Mouse (Mus musculus) MEL (cell line): ENCODE data around the gene Ryr2. TPM values are rescaled to one million over a fixed set of nuclear protein-coding genes. Genes with fewer than 3 reads are reported as not detected.

Experiments
- DNase-seq: peaks from one replicate; pipeline ENCODE4 v3.0.0; 2011; ENCODE audit warnings: low read depth, low spot score
- H3K27ac ChIP-seq: 2 replicates; pipeline ENCODE4 v1.5.1; 2012; ENCODE audit warnings: low read depth, mild to moderate bottlenecking, control low read depth, low read length, moderate library complexity; ENCODE audit not compliant: control insufficient read depth
- H3K27me3 ChIP-seq, 2 experiments: fragments of 150-350 bp in 1 of 2; sonication (generic) in 1 of 2; 2 replicates each; pipeline ENCODE4 v1.6.1; 2012; ENCODE audit warnings: low read length in 2 of 2, mild to moderate bottlenecking in 2 of 2, improper control_type of control experiment in 1 of 2, moderate library complexity in 1 of 2; ENCODE audit not compliant: insufficient read depth in 2 of 2, control insufficient read depth in 1 of 2
- H3K36me3 ChIP-seq, 2 experiments: 2 replicates each; pipeline ENCODE4 v1.6.1; 2012 to 2014; ENCODE audit warnings: low read length in 2 of 2, improper control_type of control experiment in 1 of 2, inconsistent platforms in 1 of 2, mild to moderate bottlenecking in 1 of 2; ENCODE audit not compliant: insufficient read depth in 2 of 2, control insufficient read depth in 1 of 2
- H3K4me1 ChIP-seq, 2 experiments: fragments of 150-350 bp in 1 of 2; sonication (generic) in 1 of 2; 2 replicates each; pipeline ENCODE4 v1.6.1; 2012; ENCODE audit warnings: low read length in 2 of 2, improper control_type of control experiment in 1 of 2, mild to moderate bottlenecking in 1 of 2; ENCODE audit not compliant: insufficient read depth in 2 of 2, control insufficient read depth in 1 of 2
- H3K4me3 ChIP-seq, 2 experiments: fragments of 150-350 bp in 1 of 2; sonication (generic) in 1 of 2; 2 replicates each; pipeline ENCODE4 v1.5.1; 2012; ENCODE audit warnings: low read depth in 2 of 2, low read length in 2 of 2, mild to moderate bottlenecking in 2 of 2, moderate library complexity in 2 of 2, control low read depth in 1 of 2, improper control_type of control experiment in 1 of 2; ENCODE audit not compliant: control insufficient read depth in 1 of 2, insufficient read depth in 1 of 2
- H3K79me2 ChIP-seq: 2 replicates; pipeline ENCODE4 v1.6.1; 2012; ENCODE audit warnings: mild to moderate bottlenecking, low read length, moderate library complexity; ENCODE audit not compliant: control insufficient read depth, poor library complexity, insufficient read depth
- H3K9ac ChIP-seq: 2 replicates; pipeline ENCODE4 v1.6.1; 2012; ENCODE audit warnings: low read depth, mild to moderate bottlenecking, control low read depth, low read length, moderate library complexity; ENCODE audit not compliant: control insufficient read depth, poor library complexity, severe bottlenecking
- H3K9me3 ChIP-seq: fragments of 150-350 bp; sonication (generic); replicated peaks from 2 replicates; pipeline ENCODE4 v1.6.1; 2012; ENCODE audit warnings: mild to moderate bottlenecking, low read length, improper control_type of control experiment, moderate library complexity; ENCODE audit not compliant: insufficient read depth
- BHLHE40 ChIP-seq: IDR thresholded peaks from 2 replicates; pipeline ENCODE4 v1.6.1; 2012; ENCODE audit warnings: low read depth, mild to moderate bottlenecking, inconsistent platforms, low read length, improper control_type of control experiment, borderline replicate concordance
- CHD1 ChIP-seq: IDR thresholded peaks from 2 replicates; pipeline ENCODE4 v1.6.1; 2012; ENCODE audit warnings: low read depth, mild to moderate bottlenecking, inconsistent platforms, low read length, improper control_type of control experiment
- CTCF ChIP-seq, 3 experiments: IDR thresholded peaks in 2 of 3; conservative IDR thresholded peaks in 1 of 3; 2 replicates each; pipeline ENCODE4 v1.5.1; 2011 to 2012; ENCODE audit warnings: low read length in 3 of 3, low read depth in 2 of 3, mild to moderate bottlenecking in 2 of 3, improper control_type of control experiment in 1 of 3, inconsistent platforms in 1 of 3, mixed read lengths in 1 of 3, moderate library complexity in 1 of 3; ENCODE audit not compliant: control insufficient read depth in 1 of 3, insufficient read depth in 1 of 3, poor library complexity in 1 of 3, severe bottlenecking in 1 of 3
- E2F4 ChIP-seq: IDR thresholded peaks from 2 replicates; pipeline ENCODE4 v1.6.1; 2011; ENCODE audit warnings: low read depth, low read length, improper control_type of control experiment, borderline replicate concordance
- EP300 ChIP-seq, 2 experiments: IDR thresholded peaks; 2 replicates each; pipeline ENCODE4 v1.6.1; 2011; ENCODE audit warnings: improper control_type of control experiment in 2 of 2, low read length in 2 of 2, low read depth in 1 of 2, mild to moderate bottlenecking in 1 of 2
- GABPA ChIP-seq: IDR thresholded peaks from 2 replicates; pipeline ENCODE4 v1.6.1; 2012; ENCODE audit warnings: low read depth, mild to moderate bottlenecking, inconsistent platforms, low read length, improper control_type of control experiment, moderate library complexity
- GATA1 ChIP-seq: IDR thresholded peaks from 2 replicates; pipeline ENCODE4 v1.6.1; 2011; ENCODE audit warnings: low read depth, low read length, improper control_type of control experiment
- KAT2A ChIP-seq: conservative IDR thresholded peaks from 2 replicates; pipeline ENCODE4 v1.6.1; 2012; ENCODE audit warnings: low read depth, low read length, improper control_type of control experiment, inconsistent platforms
- MAX ChIP-seq: IDR thresholded peaks from 2 replicates; pipeline ENCODE4 v1.6.1; 2011; ENCODE audit warnings: low read length, improper control_type of control experiment
- MEF2A ChIP-seq: IDR thresholded peaks from 2 replicates; pipeline ENCODE4 v1.6.1; 2014; ENCODE audit warnings: low read depth, mild to moderate bottlenecking, inconsistent platforms, low read length, improper control_type of control experiment; ENCODE audit not compliant: poor library complexity, insufficient replicate concordance, severe bottlenecking; ENCODE audit errors: extremely low read depth
- MYB ChIP-seq: IDR thresholded peaks from 2 replicates; pipeline ENCODE4 v1.6.1; 2011; ENCODE audit warnings: mild to moderate bottlenecking, low read depth, low read length, improper control_type of control experiment
- NELFE ChIP-seq: IDR thresholded peaks from 2 replicates; pipeline ENCODE4 v1.6.1; 2011; ENCODE audit warnings: low read depth, low read length, improper control_type of control experiment
- RAD21 ChIP-seq: IDR thresholded peaks from 2 replicates; pipeline ENCODE4 v1.6.1; 2011; ENCODE audit warnings: mild to moderate bottlenecking, low read depth, low read length, improper control_type of control experiment
- RCOR1 ChIP-seq: IDR thresholded peaks from 2 replicates; pipeline ENCODE4 v1.6.1; 2012; ENCODE audit warnings: low read depth, mild to moderate bottlenecking, inconsistent platforms, low read length, improper control_type of control experiment
- SIN3A ChIP-seq: IDR thresholded peaks from 2 replicates; pipeline ENCODE4 v1.6.1; 2012; ENCODE audit warnings: low read length, improper control_type of control experiment, inconsistent platforms
- TBP ChIP-seq: IDR thresholded peaks from 2 replicates; pipeline ENCODE4 v1.8.0; 2011; ENCODE audit warnings: low read depth, low read length, improper control_type of control experiment
- UBTF ChIP-seq: IDR thresholded peaks from 2 replicates; pipeline ENCODE4 v1.6.1; 2012; ENCODE audit warnings: low read depth, mild to moderate bottlenecking, inconsistent platforms, low read length, improper control_type of control experiment, moderate library complexity, borderline replicate concordance; ENCODE audit not compliant: insufficient read depth
- USF2 ChIP-seq, 2 experiments: IDR thresholded peaks; 2 replicates each; pipeline ENCODE4 v1.6.1; 2011 to 2012; ENCODE audit warnings: improper control_type of control experiment in 2 of 2, low read length in 2 of 2, borderline replicate concordance in 1 of 2, inconsistent platforms in 1 of 2, low read depth in 1 of 2, mild to moderate bottlenecking in 1 of 2; ENCODE audit not compliant: insufficient read depth in 1 of 2
- ZKSCAN1 ChIP-seq: IDR thresholded peaks from 2 replicates; pipeline ENCODE4 v1.6.1; 2012; ENCODE audit warnings: low read depth, mild to moderate bottlenecking, inconsistent platforms, low read length, improper control_type of control experiment, moderate library complexity
- ZNF384 ChIP-seq: IDR thresholded peaks from 2 replicates; pipeline ENCODE4 v1.6.1; 2012; ENCODE audit warnings: low read depth, mild to moderate bottlenecking, inconsistent platforms, low read length, improper control_type of control experiment
- polyA plus RNA-seq, 2 experiments: library from polyadenylated mRNA; stranded (reverse) in 1 of 2; unstranded in 1 of 2; fragments of >175 nt in 1 of 2; fragments of >200 nt in 1 of 2; gene quantifications; 2 replicates each; pipeline versions ENCODE4 v1.2.1 to v1.2.4; 2012; ENCODE audit warnings: low replicate concordance in 2 of 2, low read depth in 1 of 2; ENCODE audit not compliant: insufficient read length in 2 of 2, insufficient read depth in 1 of 2, missing spikeins in 1 of 2
- total RNA-seq: library from RNA; depleted of rRNA; stranded (reverse); fragments of 300-350 nt; gene quantifications from 2 replicates; pipeline ENCODE4 v1.2.3, GENCODE M21; 2012

Ryr2 gene
- total and polyA plus RNA-seq, 3 experiments = 0.04 TPM; not detected in 2

DNA sequence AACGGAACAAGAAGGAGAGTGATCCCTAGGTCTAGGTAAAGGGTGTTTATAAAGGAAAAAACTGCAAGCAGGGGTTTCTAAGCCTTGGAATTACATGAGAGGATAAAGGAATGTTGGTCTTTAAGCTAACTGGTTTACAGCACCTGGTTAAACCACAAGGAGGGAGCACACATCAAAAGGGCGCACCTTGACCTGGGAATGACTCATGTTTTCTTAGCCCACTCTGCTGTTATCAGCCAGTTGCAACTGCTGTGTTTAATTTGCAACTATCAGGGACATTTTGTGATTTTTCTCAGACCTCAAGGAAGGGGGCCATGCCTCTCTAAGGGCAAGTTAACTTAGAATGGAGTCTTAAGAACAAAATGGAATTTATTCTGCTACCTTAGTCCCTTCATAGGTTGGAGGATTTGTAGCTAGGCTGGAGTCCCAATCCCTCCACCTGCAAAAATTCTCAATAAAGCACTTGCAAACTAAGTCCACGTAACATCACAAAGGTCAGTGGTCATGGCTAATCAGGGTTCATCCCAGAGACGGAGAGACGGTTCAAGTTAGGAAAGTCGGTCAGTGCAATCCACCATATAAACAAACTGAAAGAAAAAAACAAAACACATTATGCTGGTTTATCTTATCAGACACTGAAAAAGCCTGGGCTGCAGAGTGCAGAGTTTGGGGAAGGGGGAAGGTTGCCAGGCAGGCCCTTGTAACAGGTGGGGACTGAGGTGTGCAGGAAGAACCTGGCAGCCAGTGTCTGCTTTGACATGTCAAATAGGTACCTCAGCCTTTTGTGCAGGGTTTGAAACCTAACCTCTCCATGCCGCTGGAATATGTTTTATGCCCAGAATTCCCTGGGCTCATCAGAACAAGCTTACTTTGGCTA lies 574.5 kb downstream of the Ryr2 start:
- no peaks in the 10 kb centered on the region for H3K79me2 ChIP-seq
- no peak for TF ChIP-seq USF2 (IDR thresholded peaks at IDR 0.05; ENCODE audit: borderline replicate concordance in 1 of 2, insufficient read depth in 1 of 2, low read depth in 1 of 2, low read length in 2 of 2)
- TF ChIP-seq BHLHE40 = no peak
- no peak for TF ChIP-seq RAD21
- no peak for TF ChIP-seq GABPA
- no peak for TF ChIP-seq KAT2A
- TF ChIP-seq CHD1 = no peak
- no peak for TF ChIP-seq EP300 (IDR thresholded peaks at IDR 0.05; ENCODE audit: low read depth in 1 of 2, low read length in 2 of 2)
- TF ChIP-seq MYB = no peak
- TF ChIP-seq MAX = no peak
- TF ChIP-seq NELFE = no peak
- no peak for TF ChIP-seq UBTF
- no peak for TF ChIP-seq SIN3A
- no peak for TF ChIP-seq ZNF384
- TF ChIP-seq E2F4 = no peak
- TF ChIP-seq GATA1 = no peak
- TF ChIP-seq ZKSCAN1 = no peak
- no peak for TF ChIP-seq MEF2A
- TF ChIP-seq CTCF (IDR thresholded peaks at IDR 0.05 in 2 of 3, conservative IDR thresholded peaks at IDR 0.05 in 1 of 3; ENCODE audit: control insufficient read depth in 1 of 3, insufficient read depth in 1 of 3, low read depth in 2 of 3, low read length in 3 of 3, poor library complexity in 1 of 3, severe bottlenecking in 1 of 3) = no peak
- no peak for TF ChIP-seq TBP
- no peak for TF ChIP-seq RCOR1
- TF ChIP-seq, all 39 proteins: peak for 0
- Histone ChIP-seq H3K27ac (no peak overlapping the region), H3K9me3 (no peaks in the 10 kb centered on the region), H3K4me1 (no peaks in the 10 kb centered on the region; a peak in 2 of 4 replicates), H3K27me3 (no peaks in the 10 kb centered on the region), H3K9ac (no peak overlapping the region), H3K36me3 (no peaks in the 10 kb centered on the region; a peak in 1 of 4 replicates), H3K4me3 (no peak overlapping the region)
- no peak for DNase-seq
